Mouse (Mus musculus) MEL (cell line): ENCODE measurements around the gene Evpl. TPM values are rescaled to one million over a fixed set of nuclear protein-coding genes. Genes with fewer than 3 reads are reported as not detected.

Experiments used
- DNase-seq: peaks from one replicate; pipeline ENCODE4 v3.0.0; 2011; ENCODE audit warnings: low read depth, low spot score
- H3K27ac ChIP-seq: 2 replicates; pipeline ENCODE4 v1.5.1; 2012; ENCODE audit warnings: low read depth, mild to moderate bottlenecking, control low read depth, low read length, moderate library complexity; ENCODE audit not compliant: control insufficient read depth
- H3K27me3 ChIP-seq, 2 experiments: fragments of 150-350 bp in 1 of 2; sonication (generic) in 1 of 2; 2 replicates each; pipeline ENCODE4 v1.6.1; 2012; ENCODE audit warnings: low read length in 2 of 2, mild to moderate bottlenecking in 2 of 2, improper control_type of control experiment in 1 of 2, moderate library complexity in 1 of 2; ENCODE audit not compliant: insufficient read depth in 2 of 2, control insufficient read depth in 1 of 2
- H3K36me3 ChIP-seq, 2 experiments: 2 replicates each; pipeline ENCODE4 v1.6.1; 2012 to 2014; ENCODE audit warnings: low read length in 2 of 2, improper control_type of control experiment in 1 of 2, inconsistent platforms in 1 of 2, mild to moderate bottlenecking in 1 of 2; ENCODE audit not compliant: insufficient read depth in 2 of 2, control insufficient read depth in 1 of 2
- H3K4me1 ChIP-seq, 2 experiments: fragments of 150-350 bp in 1 of 2; sonication (generic) in 1 of 2; 2 replicates each; pipeline ENCODE4 v1.6.1; 2012; ENCODE audit warnings: low read length in 2 of 2, improper control_type of control experiment in 1 of 2, mild to moderate bottlenecking in 1 of 2; ENCODE audit not compliant: insufficient read depth in 2 of 2, control insufficient read depth in 1 of 2
- H3K4me3 ChIP-seq, 2 experiments: fragments of 150-350 bp in 1 of 2; sonication (generic) in 1 of 2; 2 replicates each; pipeline ENCODE4 v1.5.1; 2012; ENCODE audit warnings: low read depth in 2 of 2, low read length in 2 of 2, mild to moderate bottlenecking in 2 of 2, moderate library complexity in 2 of 2, control low read depth in 1 of 2, improper control_type of control experiment in 1 of 2; ENCODE audit not compliant: control insufficient read depth in 1 of 2, insufficient read depth in 1 of 2
- H3K79me2 ChIP-seq: 2 replicates; pipeline ENCODE4 v1.6.1; 2012; ENCODE audit warnings: mild to moderate bottlenecking, low read length, moderate library complexity; ENCODE audit not compliant: control insufficient read depth, poor library complexity, insufficient read depth
- H3K9ac ChIP-seq: 2 replicates; pipeline ENCODE4 v1.6.1; 2012; ENCODE audit warnings: low read depth, mild to moderate bottlenecking, control low read depth, low read length, moderate library complexity; ENCODE audit not compliant: control insufficient read depth, poor library complexity, severe bottlenecking
- H3K9me3 ChIP-seq: fragments of 150-350 bp; sonication (generic); replicated peaks from 2 replicates; pipeline ENCODE4 v1.6.1; 2012; ENCODE audit warnings: mild to moderate bottlenecking, low read length, improper control_type of control experiment, moderate library complexity; ENCODE audit not compliant: insufficient read depth
- E2F4 ChIP-seq: IDR thresholded peaks from 2 replicates; pipeline ENCODE4 v1.6.1; 2011; ENCODE audit warnings: low read depth, low read length, improper control_type of control experiment, borderline replicate concordance
- EP300 ChIP-seq, 2 experiments: IDR thresholded peaks; 2 replicates each; pipeline ENCODE4 v1.6.1; 2011; ENCODE audit warnings: improper control_type of control experiment in 2 of 2, low read length in 2 of 2, low read depth in 1 of 2, mild to moderate bottlenecking in 1 of 2
- GABPA ChIP-seq: IDR thresholded peaks from 2 replicates; pipeline ENCODE4 v1.6.1; 2012; ENCODE audit warnings: low read depth, mild to moderate bottlenecking, inconsistent platforms, low read length, improper control_type of control experiment, moderate library complexity
- GATA1 ChIP-seq: IDR thresholded peaks from 2 replicates; pipeline ENCODE4 v1.6.1; 2011; ENCODE audit warnings: low read depth, low read length, improper control_type of control experiment
- MAFK ChIP-seq: IDR thresholded peaks from 2 replicates; pipeline ENCODE4 v1.6.1; 2011; ENCODE audit warnings: low read depth, mild to moderate bottlenecking, low read length, improper control_type of control experiment, borderline replicate concordance
- MAZ ChIP-seq: IDR thresholded peaks from 2 replicates; pipeline ENCODE4 v1.6.1; 2012; ENCODE audit warnings: low read depth, mild to moderate bottlenecking, inconsistent platforms, low read length, improper control_type of control experiment
- MEF2A ChIP-seq: IDR thresholded peaks from 2 replicates; pipeline ENCODE4 v1.6.1; 2014; ENCODE audit warnings: low read depth, mild to moderate bottlenecking, inconsistent platforms, low read length, improper control_type of control experiment; ENCODE audit not compliant: poor library complexity, insufficient replicate concordance, severe bottlenecking; ENCODE audit errors: extremely low read depth
- MXI1 ChIP-seq: IDR thresholded peaks from 2 replicates; pipeline ENCODE4 v1.6.1; 2011; ENCODE audit warnings: mild to moderate bottlenecking, low read depth, low read length, improper control_type of control experiment
- MYC ChIP-seq: IDR thresholded peaks from 2 replicates; pipeline ENCODE4 v1.6.1; 2011; ENCODE audit warnings: low read depth, mild to moderate bottlenecking, low read length, improper control_type of control experiment, moderate library complexity
- POLR2A ChIP-seq, 2 experiments: IDR thresholded peaks; 2 replicates each; pipeline ENCODE4 v1.6.1; 2011 to 2012; ENCODE audit warnings: low read length in 2 of 2, mild to moderate bottlenecking in 2 of 2, control low read depth in 1 of 2, improper control_type of control experiment in 1 of 2, low read depth in 1 of 2, moderate library complexity in 1 of 2; ENCODE audit not compliant: control insufficient read depth in 1 of 2, insufficient read depth in 1 of 2, poor library complexity in 1 of 2
- POLR2AphosphoS5 ChIP-seq: IDR thresholded peaks from 2 replicates; pipeline ENCODE4 v1.6.1; 2012; ENCODE audit warnings: low read depth, borderline replicate concordance, mild to moderate bottlenecking, inconsistent platforms, low read length, moderate library complexity, mixed read lengths
- RAD21 ChIP-seq: IDR thresholded peaks from 2 replicates; pipeline ENCODE4 v1.6.1; 2011; ENCODE audit warnings: mild to moderate bottlenecking, low read depth, low read length, improper control_type of control experiment
- SIN3A ChIP-seq: IDR thresholded peaks from 2 replicates; pipeline ENCODE4 v1.6.1; 2012; ENCODE audit warnings: low read length, improper control_type of control experiment, inconsistent platforms
- TCF12 ChIP-seq: IDR thresholded peaks from 2 replicates; pipeline ENCODE4 v1.6.1; 2014; ENCODE audit warnings: low read depth, mild to moderate bottlenecking, inconsistent platforms, low read length, improper control_type of control experiment, moderate library complexity
- UBTF ChIP-seq: IDR thresholded peaks from 2 replicates; pipeline ENCODE4 v1.6.1; 2012; ENCODE audit warnings: low read depth, mild to moderate bottlenecking, inconsistent platforms, low read length, improper control_type of control experiment, moderate library complexity, borderline replicate concordance; ENCODE audit not compliant: insufficient read depth
- USF2 ChIP-seq, 2 experiments: IDR thresholded peaks; 2 replicates each; pipeline ENCODE4 v1.6.1; 2011 to 2012; ENCODE audit warnings: improper control_type of control experiment in 2 of 2, low read length in 2 of 2, borderline replicate concordance in 1 of 2, inconsistent platforms in 1 of 2, low read depth in 1 of 2, mild to moderate bottlenecking in 1 of 2; ENCODE audit not compliant: insufficient read depth in 1 of 2
- ZC3H11A ChIP-seq: IDR thresholded peaks from 2 replicates; pipeline ENCODE4 v1.6.1; 2012; ENCODE audit warnings: low read depth, mild to moderate bottlenecking, inconsistent platforms, low read length, improper control_type of control experiment
- ZKSCAN1 ChIP-seq: IDR thresholded peaks from 2 replicates; pipeline ENCODE4 v1.6.1; 2012; ENCODE audit warnings: low read depth, mild to moderate bottlenecking, inconsistent platforms, low read length, improper control_type of control experiment, moderate library complexity
- polyA plus RNA-seq, 2 experiments: library from polyadenylated mRNA; stranded (reverse) in 1 of 2; unstranded in 1 of 2; fragments of >175 nt in 1 of 2; fragments of >200 nt in 1 of 2; gene quantifications; 2 replicates each; pipeline versions ENCODE4 v1.2.1 to v1.2.4; 2012; ENCODE audit warnings: low replicate concordance in 2 of 2, low read depth in 1 of 2; ENCODE audit not compliant: insufficient read length in 2 of 2, insufficient read depth in 1 of 2, missing spikeins in 1 of 2
- total RNA-seq: library from RNA; depleted of rRNA; stranded (reverse); fragments of 300-350 nt; gene quantifications from 2 replicates; pipeline ENCODE4 v1.2.3, GENCODE M21; 2012

Gene Evpl
- total and polyA plus RNA-seq, 3 experiments: 0.39 to 0.78 TPM; not detected in 1

- TF ChIP-seq MEF2A: no peak
- TF ChIP-seq UBTF: no peak
- TF ChIP-seq E2F4: no peak
- TF ChIP-seq MAZ: peak; percentile 71; the same call in 1 of the 2 replicates
- TF ChIP-seq SIN3A: no peak; the same call in 1 of the 2 replicates
- TF ChIP-seq TCF12: no peak
- peak in 1 of 2 experiments; percentile 57; a peak in 1 of 4 replicates for TF ChIP-seq POLR2A (IDR thresholded peaks at IDR 0.05; ENCODE audit: control insufficient read depth in 1 of 2, insufficient read depth in 1 of 2, low read depth in 1 of 2, low read length in 2 of 2, poor library complexity in 1 of 2)
- TF ChIP-seq EP300 (IDR thresholded peaks at IDR 0.05; ENCODE audit: low read depth in 1 of 2, low read length in 2 of 2): no peak; a peak in 1 of 4 replicates
- TF ChIP-seq MYC: no peak
- no peak for TF ChIP-seq POLR2AphosphoS5
- no peak for TF ChIP-seq ZKSCAN1
- no peak for TF ChIP-seq MAFK
- TF ChIP-seq USF2 (IDR thresholded peaks at IDR 0.05; ENCODE audit: borderline replicate concordance in 1 of 2, insufficient read depth in 1 of 2, low read depth in 1 of 2, low read length in 2 of 2): no peak
- TF ChIP-seq GATA1: peak; percentile 79
- no peak for TF ChIP-seq MXI1
- TF ChIP-seq ZC3H11A: no peak
- TF ChIP-seq GABPA: no peak
Measured at GRCm38 (mm10) chr11:116265352-116265751, 27.5 kb upstream of the Evpl start (continued).

- no peak for TF ChIP-seq RAD21
- TF ChIP-seq, all 39 proteins: peak for 0
- H3K79me2 ChIP-seq: no peaks in the 10 kb centered on the region; the same call in 1 of the 2 replicates
- H3K4me1 ChIP-seq: peaks cover 0 to 5% of the 10 kb centered on the region in 2 experiments; a peak in 2 of 4 replicates
- DNase-seq: no peak
- H3K27me3 ChIP-seq: no peaks in the 10 kb centered on the region
- no peak overlapping the region for H3K9ac ChIP-seq
- no peak overlapping the region for H3K27ac ChIP-seq
- no peaks in the 10 kb centered on the region for H3K9me3 ChIP-seq
- H3K4me3 ChIP-seq: no peak overlapping the region
- H3K36me3 ChIP-seq: peaks cover 2 to 49% of the 10 kb centered on the region in 2 experiments
Measured at GRCm38 (mm10) chr11:116260259-116260658, 22.4 kb upstream of the Evpl start.

- Histone ChIP-seq H3K27ac (no peak overlapping the region), H3K4me1 (peaks cover 0 to 3% of the 10 kb centered on the region in 2 experiments; a peak in 1 of 4 replicates), H3K9me3 (no peaks in the 10 kb centered on the region)
Measured at GRCm38 (mm10) chr11:116259461-116259860, 21.6 kb upstream of the Evpl start.

More at GRCm38 (mm10) chr11:116259461-116259860, 21.6 kb upstream of the Evpl start:
- TF ChIP-seq EP300 (IDR thresholded peaks at IDR 0.05; ENCODE audit: low read depth in 1 of 2, low read length in 2 of 2) (peak in 1 of 2 experiments; percentile 11; a peak in 1 of 4 replicates), MAZ (no peak)
- H3K9ac ChIP-seq: no peak overlapping the region
- H3K36me3 ChIP-seq: peaks cover 4 to 46% of the 10 kb centered on the region in 2 experiments; a peak in 3 of 4 replicates
- H3K79me2 ChIP-seq: no peaks in the 10 kb centered on the region; the same call in 1 of the 2 replicates
- H3K27me3 ChIP-seq: no peaks in the 10 kb centered on the region
- H3K4me3 ChIP-seq: no peak overlapping the region
- peak; percentile 40 for DNase-seq
